Mouse (Mus musculus) MEL (cell line): ENCODE data around the gene Hhex. TPM values are rescaled to one million over a fixed set of nuclear protein-coding genes. Genes with fewer than 3 reads are reported as not detected.

Experiments
- DNase-seq: peaks from one replicate; pipeline ENCODE4 v3.0.0; 2011; ENCODE audit warnings: low read depth, low spot score
- H3K27ac ChIP-seq: 2 replicates; pipeline ENCODE4 v1.5.1; 2012; ENCODE audit warnings: low read depth, mild to moderate bottlenecking, control low read depth, low read length, moderate library complexity; ENCODE audit not compliant: control insufficient read depth
- H3K27me3 ChIP-seq, 2 experiments: fragments of 150-350 bp in 1 of 2; sonication (generic) in 1 of 2; 2 replicates each; pipeline ENCODE4 v1.6.1; 2012; ENCODE audit warnings: low read length in 2 of 2, mild to moderate bottlenecking in 2 of 2, improper control_type of control experiment in 1 of 2, moderate library complexity in 1 of 2; ENCODE audit not compliant: insufficient read depth in 2 of 2, control insufficient read depth in 1 of 2
- H3K36me3 ChIP-seq, 2 experiments: 2 replicates each; pipeline ENCODE4 v1.6.1; 2012 to 2014; ENCODE audit warnings: low read length in 2 of 2, improper control_type of control experiment in 1 of 2, inconsistent platforms in 1 of 2, mild to moderate bottlenecking in 1 of 2; ENCODE audit not compliant: insufficient read depth in 2 of 2, control insufficient read depth in 1 of 2
- H3K4me1 ChIP-seq, 2 experiments: fragments of 150-350 bp in 1 of 2; sonication (generic) in 1 of 2; 2 replicates each; pipeline ENCODE4 v1.6.1; 2012; ENCODE audit warnings: low read length in 2 of 2, improper control_type of control experiment in 1 of 2, mild to moderate bottlenecking in 1 of 2; ENCODE audit not compliant: insufficient read depth in 2 of 2, control insufficient read depth in 1 of 2
- H3K4me3 ChIP-seq, 2 experiments: fragments of 150-350 bp in 1 of 2; sonication (generic) in 1 of 2; 2 replicates each; pipeline ENCODE4 v1.5.1; 2012; ENCODE audit warnings: low read depth in 2 of 2, low read length in 2 of 2, mild to moderate bottlenecking in 2 of 2, moderate library complexity in 2 of 2, control low read depth in 1 of 2, improper control_type of control experiment in 1 of 2; ENCODE audit not compliant: control insufficient read depth in 1 of 2, insufficient read depth in 1 of 2
- H3K79me2 ChIP-seq: 2 replicates; pipeline ENCODE4 v1.6.1; 2012; ENCODE audit warnings: mild to moderate bottlenecking, low read length, moderate library complexity; ENCODE audit not compliant: control insufficient read depth, poor library complexity, insufficient read depth
- H3K9ac ChIP-seq: 2 replicates; pipeline ENCODE4 v1.6.1; 2012; ENCODE audit warnings: low read depth, mild to moderate bottlenecking, control low read depth, low read length, moderate library complexity; ENCODE audit not compliant: control insufficient read depth, poor library complexity, severe bottlenecking
- H3K9me3 ChIP-seq: fragments of 150-350 bp; sonication (generic); replicated peaks from 2 replicates; pipeline ENCODE4 v1.6.1; 2012; ENCODE audit warnings: mild to moderate bottlenecking, low read length, improper control_type of control experiment, moderate library complexity; ENCODE audit not compliant: insufficient read depth
- BHLHE40 ChIP-seq: IDR thresholded peaks from 2 replicates; pipeline ENCODE4 v1.6.1; 2012; ENCODE audit warnings: low read depth, mild to moderate bottlenecking, inconsistent platforms, low read length, improper control_type of control experiment, borderline replicate concordance
- CHD2 ChIP-seq: IDR thresholded peaks from 2 replicates; pipeline ENCODE4 v1.6.1; 2011; ENCODE audit warnings: low read length, improper control_type of control experiment
- E2F4 ChIP-seq: IDR thresholded peaks from 2 replicates; pipeline ENCODE4 v1.6.1; 2011; ENCODE audit warnings: low read depth, low read length, improper control_type of control experiment, borderline replicate concordance
- ELF1 ChIP-seq: IDR thresholded peaks from 2 replicates; pipeline ENCODE4 v1.6.1; 2014; ENCODE audit warnings: low read depth, mild to moderate bottlenecking, inconsistent platforms, low read length, improper control_type of control experiment, moderate library complexity
- ETS1 ChIP-seq: IDR thresholded peaks from 2 replicates; pipeline ENCODE4 v1.6.1; 2012; ENCODE audit warnings: low read depth, mild to moderate bottlenecking, inconsistent platforms, low read length, improper control_type of control experiment, moderate library complexity
- GABPA ChIP-seq: IDR thresholded peaks from 2 replicates; pipeline ENCODE4 v1.6.1; 2012; ENCODE audit warnings: low read depth, mild to moderate bottlenecking, inconsistent platforms, low read length, improper control_type of control experiment, moderate library complexity
- JUND ChIP-seq: IDR thresholded peaks from 2 replicates; pipeline ENCODE4 v1.6.1; 2011; ENCODE audit warnings: low read depth, mild to moderate bottlenecking, improper control_type of control experiment, low read length
- MAFK ChIP-seq: IDR thresholded peaks from 2 replicates; pipeline ENCODE4 v1.6.1; 2011; ENCODE audit warnings: low read depth, mild to moderate bottlenecking, low read length, improper control_type of control experiment, borderline replicate concordance
- MAZ ChIP-seq: IDR thresholded peaks from 2 replicates; pipeline ENCODE4 v1.6.1; 2012; ENCODE audit warnings: low read depth, mild to moderate bottlenecking, inconsistent platforms, low read length, improper control_type of control experiment
- MYB ChIP-seq: IDR thresholded peaks from 2 replicates; pipeline ENCODE4 v1.6.1; 2011; ENCODE audit warnings: mild to moderate bottlenecking, low read depth, low read length, improper control_type of control experiment
- NELFE ChIP-seq: IDR thresholded peaks from 2 replicates; pipeline ENCODE4 v1.6.1; 2011; ENCODE audit warnings: low read depth, low read length, improper control_type of control experiment
- NRF1 ChIP-seq: IDR thresholded peaks from 2 replicates; pipeline ENCODE4 v1.6.1; 2014; ENCODE audit warnings: low read depth, mild to moderate bottlenecking, inconsistent platforms, low read length, improper control_type of control experiment, moderate library complexity; ENCODE audit not compliant: poor library complexity, insufficient read depth, severe bottlenecking
- POLR2A ChIP-seq, 2 experiments: IDR thresholded peaks; 2 replicates each; pipeline ENCODE4 v1.6.1; 2011 to 2012; ENCODE audit warnings: low read length in 2 of 2, mild to moderate bottlenecking in 2 of 2, control low read depth in 1 of 2, improper control_type of control experiment in 1 of 2, low read depth in 1 of 2, moderate library complexity in 1 of 2; ENCODE audit not compliant: control insufficient read depth in 1 of 2, insufficient read depth in 1 of 2, poor library complexity in 1 of 2
- SIN3A ChIP-seq: IDR thresholded peaks from 2 replicates; pipeline ENCODE4 v1.6.1; 2012; ENCODE audit warnings: low read length, improper control_type of control experiment, inconsistent platforms
- SMC3 ChIP-seq: IDR thresholded peaks from 2 replicates; pipeline ENCODE4 v1.6.1; 2011; ENCODE audit warnings: low read depth, low read length, improper control_type of control experiment
- TAL1 ChIP-seq: IDR thresholded peaks from 2 replicates; pipeline ENCODE4 v1.6.1; 2012; ENCODE audit warnings: mild to moderate bottlenecking, inconsistent platforms, low read length, moderate library complexity, mixed read lengths
- TBP ChIP-seq: IDR thresholded peaks from 2 replicates; pipeline ENCODE4 v1.8.0; 2011; ENCODE audit warnings: low read depth, low read length, improper control_type of control experiment
- USF1 ChIP-seq: IDR thresholded peaks from 2 replicates; pipeline ENCODE4 v1.6.1; 2014; ENCODE audit warnings: low read depth, mild to moderate bottlenecking, inconsistent platforms, low read length, improper control_type of control experiment, moderate library complexity
- ZC3H11A ChIP-seq: IDR thresholded peaks from 2 replicates; pipeline ENCODE4 v1.6.1; 2012; ENCODE audit warnings: low read depth, mild to moderate bottlenecking, inconsistent platforms, low read length, improper control_type of control experiment
- ZKSCAN1 ChIP-seq: IDR thresholded peaks from 2 replicates; pipeline ENCODE4 v1.6.1; 2012; ENCODE audit warnings: low read depth, mild to moderate bottlenecking, inconsistent platforms, low read length, improper control_type of control experiment, moderate library complexity
- ZNF384 ChIP-seq: IDR thresholded peaks from 2 replicates; pipeline ENCODE4 v1.6.1; 2012; ENCODE audit warnings: low read depth, mild to moderate bottlenecking, inconsistent platforms, low read length, improper control_type of control experiment
- polyA plus RNA-seq, 2 experiments: library from polyadenylated mRNA; stranded (reverse) in 1 of 2; unstranded in 1 of 2; fragments of >175 nt in 1 of 2; fragments of >200 nt in 1 of 2; gene quantifications; 2 replicates each; pipeline versions ENCODE4 v1.2.1 to v1.2.4; 2012; ENCODE audit warnings: low replicate concordance in 2 of 2, low read depth in 1 of 2; ENCODE audit not compliant: insufficient read length in 2 of 2, insufficient read depth in 1 of 2, missing spikeins in 1 of 2
- total RNA-seq: library from RNA; depleted of rRNA; stranded (reverse); fragments of 300-350 nt; gene quantifications from 2 replicates; pipeline ENCODE4 v1.2.3, GENCODE M21; 2012

Gene Hhex
- total and polyA plus RNA-seq, 3 experiments: not detected

- DNase-seq: no peak
- no peak overlapping the region for H3K9ac ChIP-seq
- H3K79me2 ChIP-seq: no peaks in the 10 kb centered on the region
- H3K9me3 ChIP-seq: no peaks in the 10 kb centered on the region
- no peak for TF ChIP-seq GABPA
- TF ChIP-seq CHD2: no peak
- no peak for TF ChIP-seq E2F4
- TF ChIP-seq SMC3: no peak
- no peak for TF ChIP-seq TBP
- TF ChIP-seq ZKSCAN1: no peak
- no peak for TF ChIP-seq MAFK
- no peak for TF ChIP-seq NRF1
- TF ChIP-seq USF1: no peak
- no peak for TF ChIP-seq ETS1
- TF ChIP-seq SIN3A: no peak
- TF ChIP-seq POLR2A (IDR thresholded peaks at IDR 0.05; ENCODE audit: control insufficient read depth in 1 of 2, insufficient read depth in 1 of 2, low read depth in 1 of 2, low read length in 2 of 2, poor library complexity in 1 of 2): no peak
- TF ChIP-seq ZC3H11A: no peak
- TF ChIP-seq ELF1: no peak
- TF ChIP-seq BHLHE40: no peak
- TF ChIP-seq ZNF384: no peak
- TF ChIP-seq NELFE: no peak
- H3K27me3 ChIP-seq: no peaks in the 10 kb centered on the region
- no peaks in the 10 kb centered on the region for H3K36me3 ChIP-seq
- no peak overlapping the region for H3K27ac ChIP-seq
- no peaks in the 10 kb centered on the region for H3K4me1 ChIP-seq
- H3K4me3 ChIP-seq: no peak overlapping the region
Measured at GRCm38 (mm10) chr19:37472589-37472988, 38.0 kb downstream of the Hhex start.

GRCm38 (mm10) chr19:37481704-37482103 is 47.1 kb downstream of the Hhex start:
- H3K4me1 ChIP-seq: no peaks in the 10 kb centered on the region
- no peak for DNase-seq
- H3K9ac ChIP-seq: no peak overlapping the region
- no peaks in the 10 kb centered on the region for H3K9me3 ChIP-seq
- no peaks in the 10 kb centered on the region for H3K36me3 ChIP-seq
- no peak overlapping the region for H3K4me3 ChIP-seq
- H3K79me2 ChIP-seq: no peaks in the 10 kb centered on the region
- TF ChIP-seq MYB (no peak), TAL1 (no peak), MAZ (no peak), NELFE (no peak), JUND (no peak)
- no peak overlapping the region for H3K27ac ChIP-seq
- no peaks in the 10 kb centered on the region; a peak in 1 of 4 replicates for H3K27me3 ChIP-seq
